Mouse (Mus musculus) heart, postnatal 0 days (tissue): ENCODE measurements at regions not wholly inside any gene's neighbourhood (a gene's known extent, or its start where the extent isn't known, plus 50 kb on each side); places are given as distances from the start of the nearest gene placed in this dataset.

ENCODE experiments used
- ATAC-seq: fragments of 200-750 bp; cut with Nextera tagmentation; 2 replicates; pipeline ENCODE4 v1.8.0; 2017; ENCODE audit warnings: low read depth, moderate number of reproducible peaks, moderate library complexity; ENCODE audit not compliant: insufficient read depth
- DNase-seq: peaks from one replicate; pipeline ENCODE4 v3.0.0-alpha.2; 2016; ENCODE audit warnings: low spot score
- H3K27ac ChIP-seq: fragments of 300-500 bp; sonication (generic); 2 replicates; pipeline ENCODE4 v1.5.1; 2014; ENCODE audit warnings: low read depth, mild to moderate bottlenecking
- H3K27me3 ChIP-seq: fragments of 300-500 bp; sonication (generic); 2 replicates; pipeline ENCODE4 v1.6.1; 2014; ENCODE audit warnings: low read length, mixed read lengths; ENCODE audit not compliant: control insufficient read depth, insufficient read depth
- H3K36me3 ChIP-seq: fragments of 300-500 bp; sonication (generic); replicated peaks from 2 replicates; pipeline ENCODE4 v1.6.1; 2014; ENCODE audit warnings: low read length, mixed read lengths; ENCODE audit not compliant: control insufficient read depth, insufficient read depth
- H3K4me1 ChIP-seq: fragments of 300-500 bp; sonication (generic); 2 replicates; pipeline ENCODE4 v1.6.1; 2014; ENCODE audit warnings: antibody characterized with exemption; ENCODE audit not compliant: control insufficient read depth, insufficient read depth
- H3K4me2 ChIP-seq: fragments of 300-500 bp; sonication (generic); 2 replicates; pipeline ENCODE4 v1.6.1; 2014; ENCODE audit warnings: low read depth, mild to moderate bottlenecking, low read length, moderate library complexity
- H3K4me3 ChIP-seq: fragments of 300-500 bp; sonication (generic); 2 replicates; pipeline ENCODE4 v1.5.1; 2014; ENCODE audit warnings: low read depth, low read length
- H3K9ac ChIP-seq: fragments of 300-500 bp; sonication (generic); replicated peaks from 2 replicates; pipeline ENCODE4 v1.6.1; 2014; ENCODE audit warnings: low read depth, low read length, mixed read lengths
- H3K9me3 ChIP-seq: fragments of 300-500 bp; sonication (generic); replicated peaks from 2 replicates; pipeline ENCODE4 v1.6.1; 2016; ENCODE audit warnings: low read length; ENCODE audit not compliant: control insufficient read depth
- CTCF ChIP-seq: IDR thresholded peaks from 2 replicates; pipeline ENCODE4 v1.5.1; 2016; ENCODE audit warnings: antibody characterized with exemption, control low read depth, low read depth
- EP300 ChIP-seq: IDR thresholded peaks from 2 replicates; pipeline ENCODE4 v1.6.1; 2016; ENCODE audit warnings: antibody characterized with exemption, low read depth
- WGBS: fragments of 180-500 bp; shearing (Covaris S2); extraction: QIAGEN DNeasy Blood & Tissue Kit; methylation state at CpG from one replicate; pipeline ENCODE4 v1.1.7; 2014; 5-methylcytosine and 5-hydroxymethylcytosine counted together

DNA sequence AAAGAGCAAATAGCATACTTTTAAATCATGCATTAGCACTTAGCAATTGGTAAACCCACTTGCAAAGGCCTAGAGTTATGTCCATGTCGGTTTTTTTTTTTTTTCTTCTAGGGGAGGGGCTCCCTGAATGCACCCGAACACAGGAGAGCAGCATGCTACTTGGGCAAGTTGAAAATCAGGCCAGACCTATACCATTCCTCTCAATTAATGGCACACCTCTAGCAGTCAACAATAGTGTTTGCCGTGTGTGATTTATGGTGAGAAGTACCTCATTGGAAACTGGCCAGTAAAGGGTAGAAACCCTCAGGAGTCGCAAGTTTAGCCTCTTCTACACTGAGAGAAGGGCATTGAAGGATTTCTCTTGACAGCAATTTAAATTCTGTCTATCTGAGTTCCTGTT is 1421.0 kb upstream of the Tenm3 start:
- Histone ChIP-seq H3K4me2 (no peak overlapping the region), H3K27ac (no peak overlapping the region), H3K4me1 (no peaks in the 10 kb centered on the region), H3K4me3 (no peak overlapping the region), H3K9me3 (no peaks in the 10 kb centered on the region), H3K36me3 (no peaks in the 10 kb centered on the region), H3K27me3 (no peaks in the 10 kb centered on the region), H3K9ac (no peak overlapping the region)
- WGBS: 64% methylated on average over 4 of the region's 4 CpGs
- ATAC-seq (no peak), DNase-seq (no peak)
- no peak for TF ChIP-seq CTCF
- no peak for TF ChIP-seq EP300
